Mouse (Mus musculus) erythroblast, embryonic 14.5 days (primary cell): ENCODE measurements at regions not wholly inside any gene's neighbourhood (a gene's known extent, or its start where the extent isn't known, plus 50 kb on each side); places are given as distances from the start of the nearest gene placed in this dataset.

Source experiments
- H3K27me3 ChIP-seq: 2 replicates; pipeline ENCODE4 v1.6.1; 2012; ENCODE audit warnings: inconsistent platforms; ENCODE audit not compliant: control insufficient read depth
- H3K36me3 ChIP-seq: 2 replicates; pipeline ENCODE4 v1.6.1; 2012; ENCODE audit warnings: mild to moderate bottlenecking, inconsistent platforms; ENCODE audit not compliant: control insufficient read depth
- H3K4me1 ChIP-seq: 2 replicates; pipeline ENCODE4 v1.6.1; 2012; ENCODE audit warnings: inconsistent platforms; ENCODE audit not compliant: control insufficient read depth
- H3K4me3 ChIP-seq: replicated peaks from 2 replicates; pipeline ENCODE3; 2012; ENCODE audit warnings: moderate library complexity, mild to moderate bottlenecking, inconsistent platforms
- H3K9me3 ChIP-seq: 2 replicates; pipeline ENCODE4 v1.6.1; 2012; ENCODE audit warnings: low read length, inconsistent platforms, mixed read lengths; ENCODE audit not compliant: control insufficient read depth
- GATA1 ChIP-seq: IDR thresholded peaks from 2 replicates; pipeline ENCODE4 v1.6.1; 2012; ENCODE audit warnings: low read length, inconsistent platforms, mixed read lengths
- TAL1 ChIP-seq: IDR thresholded peaks from 3 replicates; pipeline ENCODE4 v1.6.1; 2012; ENCODE audit warnings: low read length, inconsistent platforms, mixed read lengths

GRCm38 (mm10) chr3:70190741-70191140 is 183.3 kb downstream of the Otol1 start:
- H3K9me3 ChIP-seq = no peaks in the 10 kb centered on the region
- no peak overlapping the region for H3K4me3 ChIP-seq
- no peaks in the 10 kb centered on the region for H3K27me3 ChIP-seq
- H3K4me1 ChIP-seq = no peaks in the 10 kb centered on the region
- no peaks in the 10 kb centered on the region for H3K36me3 ChIP-seq
- TF ChIP-seq TAL1 = no peak
- no peak for TF ChIP-seq GATA1

- H3K4me1 ChIP-seq = no peaks in the 10 kb centered on the region
- H3K27me3 ChIP-seq = no peaks in the 10 kb centered on the region
- TF ChIP-seq GATA1 (no peak), TAL1 (no peak)
- no peaks in the 10 kb centered on the region for H3K36me3 ChIP-seq
- no peaks in the 10 kb centered on the region for H3K9me3 ChIP-seq
- no peak overlapping the region for H3K4me3 ChIP-seq
Measured at GRCm38 (mm10) chr3:70196671-70197070, 189.3 kb downstream of the Otol1 start.

- no peaks in the 10 kb centered on the region for H3K9me3 ChIP-seq
- no peaks in the 10 kb centered on the region for H3K4me1 ChIP-seq
- no peak overlapping the region for H3K4me3 ChIP-seq
- TF ChIP-seq TAL1 = no peak
- H3K36me3 ChIP-seq = no peaks in the 10 kb centered on the region
- H3K27me3 ChIP-seq = no peaks in the 10 kb centered on the region
Measured at GRCm38 (mm10) chr3:70198890-70199289, 191.5 kb downstream of the Otol1 start.

- Histone ChIP-seq H3K4me1 (no peaks in the 10 kb centered on the region), H3K4me3 (no peak overlapping the region), H3K36me3 (no peaks in the 10 kb centered on the region), H3K9me3 (no peaks in the 10 kb centered on the region), H3K27me3 (no peaks in the 10 kb centered on the region)
- no peak for TF ChIP-seq GATA1
- TF ChIP-seq TAL1 = no peak
Measured at GRCm38 (mm10) chr3:70201334-70201943, 194.0 kb downstream of the Otol1 start.

- TF ChIP-seq TAL1 (no peak), GATA1 (no peak)
- no peaks in the 10 kb centered on the region for H3K36me3 ChIP-seq
- H3K27me3 ChIP-seq = no peaks in the 10 kb centered on the region
- no peak overlapping the region for H3K4me3 ChIP-seq
- no peaks in the 10 kb centered on the region for H3K4me1 ChIP-seq
- H3K9me3 ChIP-seq = peaks cover 3% of the 10 kb centered on the region; the same call in 1 of the 2 replicates
Measured at GRCm38 (mm10) chr3:70215195-70215594, 207.8 kb downstream of the Otol1 start.

GRCm38 (mm10) chr3:70216096-70216495 is 208.7 kb downstream of the Otol1 start:
- H3K36me3 ChIP-seq = no peaks in the 10 kb centered on the region
- no peaks in the 10 kb centered on the region for H3K27me3 ChIP-seq
- no peak overlapping the region for H3K4me3 ChIP-seq
- no peaks in the 10 kb centered on the region for H3K4me1 ChIP-seq
- TF ChIP-seq TAL1 (no peak), GATA1 (no peak)
- peaks cover 3% of the 10 kb centered on the region; the same call in 1 of the 2 replicates for H3K9me3 ChIP-seq

GRCm38 (mm10) chr3:70218757-70219360 is 211.4 kb downstream of the Otol1 start:
- Histone ChIP-seq H3K4me1 (no peaks in the 10 kb centered on the region), H3K36me3 (no peaks in the 10 kb centered on the region), H3K4me3 (no peak overlapping the region), H3K9me3 (peaks cover 3% of the 10 kb centered on the region; the same call in 1 of the 2 replicates), H3K27me3 (no peaks in the 10 kb centered on the region)
- TF ChIP-seq TAL1 (no peak), GATA1 (no peak)

- H3K9me3 ChIP-seq = peaks cover 17% of the 10 kb centered on the region
- H3K4me1 ChIP-seq = no peaks in the 10 kb centered on the region
- no peaks in the 10 kb centered on the region for H3K36me3 ChIP-seq
- no peak overlapping the region for H3K4me3 ChIP-seq
- TF ChIP-seq GATA1 (no peak), TAL1 (no peak)
- no peaks in the 10 kb centered on the region for H3K27me3 ChIP-seq
Measured at GRCm38 (mm10) chr3:70223443-70224065, 216.1 kb downstream of the Otol1 start.

GRCm38 (mm10) chr3:70224846-70225245 is 217.4 kb downstream of the Otol1 start:
- no peak for TF ChIP-seq GATA1
- TF ChIP-seq TAL1 = no peak
- H3K36me3 ChIP-seq = no peaks in the 10 kb centered on the region
- no peaks in the 10 kb centered on the region for H3K27me3 ChIP-seq
- H3K4me1 ChIP-seq = no peaks in the 10 kb centered on the region
- H3K9me3 ChIP-seq = peaks cover 17% of the 10 kb centered on the region
- H3K4me3 ChIP-seq = no peak overlapping the region

GRCm38 (mm10) chr3:70227165-70227564 is 219.8 kb downstream of the Otol1 start:
- H3K4me1 ChIP-seq = no peaks in the 10 kb centered on the region
- H3K27me3 ChIP-seq = no peaks in the 10 kb centered on the region
- H3K4me3 ChIP-seq = no peak overlapping the region
- TF ChIP-seq GATA1 = no peak
- no peak for TF ChIP-seq TAL1
- H3K36me3 ChIP-seq = no peaks in the 10 kb centered on the region
- H3K9me3 ChIP-seq = peaks cover 17% of the 10 kb centered on the region
